Mouse (Mus musculus) Muller cell, postnatal 12 days (primary cell): Measurements from ENCODE around the gene Slc46a1.

ENCODE experiments used
- DNase-seq: peaks from one replicate; pipeline ENCODE4 v3.0.0-alpha.2; 2015; ENCODE audit errors: inconsistent ontology term

The Slc46a1 gene

GRCm38 (mm10) chr11:78502909-78503650, 37.6 kb downstream of the Slc46a1 start, which contains the start of gene Sebox:
Gene Sebox (plus strand): TSS chr11:78503447.
- DNase-seq, result no peak

GRCm38 (mm10) chr11:78505430-78505829, 39.9 kb downstream of the Slc46a1 start:
- DNase-seq, result no peak

- DNase-seq, result no peak
These were observed 43.7 kb downstream of the Slc46a1 start for GRCm38 (mm10) chr11:78509148-78509547.

- peak; percentile 97 for DNase-seq
These were observed 46.8 kb downstream of the Slc46a1 start, which contains the start of the genes Tmem199 and Poldip2 for GRCm38 (mm10) chr11:78512025-78512957. Gene Tmem199 (minus strand): TSS chr11:78512172. Gene Poldip2 (plus strand): TSS chr11:78512193.

- no peak for DNase-seq
These were observed 47.8 kb downstream of the Slc46a1 start for GRCm38 (mm10) chr11:78513106-78513790.

GRCm38 (mm10) chr11:78515549-78516325, 50.2 kb downstream of the Slc46a1 start:
- DNase-seq, result no peak

- no peak for DNase-seq
These were observed 53.4 kb downstream of the Slc46a1 start for GRCm38 (mm10) chr11:78518931-78519330.
